Mouse (Mus musculus): Measurements from ENCODE around the gene Hist1h4f. TPM values are rescaled to one million over a fixed set of nuclear protein-coding genes. Genes with fewer than 3 reads are reported as not detected.
A peak's percentile ranks its signal among the peaks of the same experiment; 100 is the strongest.

The Hist1h4f gene
- polyA plus RNA-seq, 1 experiment from 2014 or later, result 0.46 TPM

GRCm38 (mm10) chr13:23555839-23556416 lies 4.5 kb upstream of the Hist1h4f start:
- Histone ChIP-seq H3K4me2 (replicated peaks; ENCODE audit: low read depth) (peak overlapping the region; percentile 78), H3K27ac (ENCODE audit: low read depth, low read length) (peak overlapping the region; percentile 85), H3K4me3 (ENCODE audit: low read depth, low read length) (peak overlapping the region; percentile 46), H3K36me3 (ENCODE audit: control insufficient read depth, insufficient read depth) (no peaks in the 10 kb centered on the region), H3K9ac (ENCODE audit: low read depth, low read length) (peak overlapping the region; percentile 70), H3K27me3 (replicated peaks; ENCODE audit: control insufficient read depth, insufficient read depth, low read length) (no peaks in the 10 kb centered on the region), H3K9me3 (ENCODE audit: control insufficient read depth) (no peaks in the 10 kb centered on the region), H3K4me1 (replicated peaks; ENCODE audit: control insufficient read depth, insufficient read depth, low read length) (no peaks in the 10 kb centered on the region)
- peak; percentile 61 for ATAC-seq
- WGBS, result under 1% methylated on average over 18 of the region's 18 CpGs
- TF ChIP-seq CTCF (IDR thresholded peaks at IDR 0.05; ENCODE audit: low read depth), result no peak

DNA sequence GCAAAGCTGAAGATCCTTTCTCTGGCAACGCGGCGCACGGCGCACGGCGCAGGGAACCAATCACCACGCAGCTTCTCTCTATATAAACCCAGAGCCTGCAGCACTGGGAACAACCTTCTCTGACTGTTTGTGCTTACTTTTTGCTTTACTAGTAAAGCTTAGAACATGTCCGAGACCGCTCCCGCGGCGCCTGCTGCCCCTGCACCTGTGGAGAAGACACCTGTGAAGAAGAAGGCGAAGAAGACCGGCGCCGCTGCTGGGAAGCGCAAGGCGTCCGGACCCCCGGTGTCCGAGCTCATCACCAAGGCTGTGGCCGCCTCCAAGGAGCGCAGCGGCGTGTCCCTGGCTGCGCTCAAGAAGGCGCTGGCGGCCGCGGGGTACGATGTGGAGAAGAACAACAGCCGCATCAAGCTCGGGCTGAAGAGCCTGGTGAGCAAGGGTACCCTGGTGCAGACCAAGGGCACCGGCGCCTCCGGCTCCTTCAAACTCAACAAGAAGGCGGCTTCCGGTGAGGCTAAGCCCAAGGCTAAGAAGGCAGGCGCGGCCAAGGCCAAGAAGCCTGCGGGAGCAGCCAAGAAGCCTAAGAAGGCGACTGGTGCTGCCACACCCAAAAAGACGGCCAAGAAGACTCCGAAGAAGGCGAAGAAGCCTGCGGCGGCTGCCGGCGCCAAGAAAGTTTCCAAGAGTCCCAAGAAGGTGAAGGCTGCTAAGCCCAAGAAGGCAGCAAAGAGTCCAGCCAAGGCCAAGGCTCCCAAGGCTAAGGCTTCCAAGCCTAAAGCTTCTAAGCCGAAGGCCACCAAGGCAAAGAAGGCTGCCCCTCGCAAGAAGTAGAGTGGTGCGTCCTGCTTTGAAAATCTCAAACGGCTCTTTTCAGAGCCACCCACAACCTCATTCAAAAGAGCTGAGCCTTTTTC lies 3.7 kb upstream of the Hist1h4f start:
- Histone ChIP-seq H3K4me2 (replicated peaks; ENCODE audit: low read depth) (peak overlapping the region; percentile 78), H3K4me3 (ENCODE audit: low read depth, low read length) (peak overlapping the region; percentile 46), H3K36me3 (ENCODE audit: control insufficient read depth, insufficient read depth) (no peaks in the 10 kb centered on the region), H3K27ac (ENCODE audit: low read depth, low read length) (peak overlapping the region; percentile 85), H3K27me3 (replicated peaks; ENCODE audit: control insufficient read depth, insufficient read depth, low read length) (no peaks in the 10 kb centered on the region), H3K9me3 (ENCODE audit: control insufficient read depth) (no peaks in the 10 kb centered on the region), H3K4me1 (replicated peaks; ENCODE audit: control insufficient read depth, insufficient read depth, low read length) (no peaks in the 10 kb centered on the region), H3K9ac (ENCODE audit: low read depth, low read length) (peak overlapping the region; percentile 70)
- peak; percentile 79 for ATAC-seq
- under 1% methylated on average over 53 of the region's 54 CpGs for WGBS
- TF ChIP-seq CTCF (IDR thresholded peaks at IDR 0.05; ENCODE audit: low read depth), result no peak

- H3K27ac ChIP-seq (ENCODE audit: low read depth, low read length), result peak overlapping the region; percentile 85
- no peaks in the 10 kb centered on the region for H3K4me1 ChIP-seq (replicated peaks; ENCODE audit: control insufficient read depth, insufficient read depth, low read length)
- H3K36me3 ChIP-seq (ENCODE audit: control insufficient read depth, insufficient read depth), result no peaks in the 10 kb centered on the region
- peak overlapping the region; percentile 78 for H3K4me2 ChIP-seq (replicated peaks; ENCODE audit: low read depth)
- H3K4me3 ChIP-seq (ENCODE audit: low read depth, low read length), result peak overlapping the region; percentile 46; the same call in 1 of the 2 replicates
- H3K9me3 ChIP-seq (ENCODE audit: control insufficient read depth), result no peaks in the 10 kb centered on the region
- WGBS, result 14% methylated on average over 9 of the region's 9 CpGs
- ATAC-seq, result no peak
- no peaks in the 10 kb centered on the region for H3K27me3 ChIP-seq (replicated peaks; ENCODE audit: control insufficient read depth, insufficient read depth, low read length)
- TF ChIP-seq CTCF (IDR thresholded peaks at IDR 0.05; ENCODE audit: low read depth), result no peak
- H3K9ac ChIP-seq (ENCODE audit: low read depth, low read length), result peak overlapping the region; percentile 70; the same call in 1 of the 2 replicates
These were observed 2.9 kb upstream of the Hist1h4f start for GRCm38 (mm10) chr13:23554393-23554792.

GRCm38 (mm10) chr13:23552962-23553361 lies 1.5 kb upstream of the Hist1h4f start, which contains the start of gene Hist1h1d:
TSS of gene Hist1h1d (plus strand) at chr13:23553262.
- Histone ChIP-seq H3K4me2 (replicated peaks; ENCODE audit: low read depth) (peak within 1 kb of the TSS; percentile 78; the same call in 1 of the 2 replicates), H3K27ac (ENCODE audit: low read depth, low read length) (no peak within 1 kb of the TSS; the same call in 1 of the 2 replicates), H3K27me3 (replicated peaks; ENCODE audit: control insufficient read depth, insufficient read depth, low read length) (no peaks in the 10 kb centered on the region), H3K9me3 (ENCODE audit: control insufficient read depth) (no peaks in the 10 kb centered on the region), H3K4me1 (replicated peaks; ENCODE audit: control insufficient read depth, insufficient read depth, low read length) (no peaks in the 10 kb centered on the region), H3K4me3 (ENCODE audit: low read depth, low read length) (no peak within 1 kb of the TSS), H3K9ac (ENCODE audit: low read depth, low read length) (no peak within 1 kb of the TSS), H3K36me3 (ENCODE audit: control insufficient read depth, insufficient read depth) (no peaks in the 10 kb centered on the region)
- no peak for ATAC-seq
- TF ChIP-seq CTCF (IDR thresholded peaks at IDR 0.05; ENCODE audit: low read depth), result no peak

DNA sequence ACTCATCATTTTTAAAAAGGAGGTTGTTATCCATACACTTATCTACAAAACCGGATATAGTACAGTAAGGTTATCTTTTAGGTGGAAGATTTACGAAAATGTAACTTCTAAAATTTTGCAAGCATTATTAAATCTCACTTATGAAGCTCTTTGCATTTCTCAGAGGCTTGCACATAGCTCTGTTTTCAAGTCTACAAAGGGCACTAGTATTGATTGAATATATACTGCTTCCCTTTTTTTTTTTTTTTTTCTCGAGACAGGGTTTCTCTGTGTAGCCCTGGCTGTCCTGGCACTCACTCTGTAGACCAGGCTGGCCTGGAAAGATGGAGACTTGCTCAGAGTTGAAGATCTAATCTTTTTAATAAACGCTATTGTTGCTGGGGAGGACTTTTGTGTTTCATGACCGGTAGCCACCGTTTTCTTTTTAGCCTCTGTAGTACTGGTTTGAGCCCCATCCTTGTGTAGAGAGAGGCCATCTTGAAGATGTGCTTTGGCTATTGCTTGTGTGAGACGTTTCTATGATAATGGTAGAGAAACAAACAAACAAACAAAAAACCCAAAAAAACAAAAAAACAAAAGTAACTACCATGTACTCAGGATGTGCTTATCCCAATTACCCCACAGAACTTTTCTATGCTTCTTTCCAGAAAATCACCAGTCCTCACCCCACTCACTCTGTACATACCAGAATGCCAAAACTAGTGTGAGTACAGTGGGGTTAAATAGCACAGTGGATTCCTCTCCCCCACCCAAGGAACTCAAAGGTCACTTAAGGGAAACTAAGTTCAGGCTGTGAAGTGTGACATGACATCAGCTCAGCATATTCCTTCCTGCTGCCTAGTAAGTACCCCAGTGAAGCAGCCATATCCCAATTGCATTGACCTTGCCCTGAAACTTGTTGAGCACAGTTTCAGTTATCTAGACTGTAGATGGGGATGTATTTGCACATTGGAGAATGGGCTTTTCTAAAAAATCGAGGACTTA lies 775 bp upstream of the Hist1h4f start:
- TF ChIP-seq CTCF (IDR thresholded peaks at IDR 0.05; ENCODE audit: low read depth), result no peak
- Histone ChIP-seq H3K36me3 (ENCODE audit: control insufficient read depth, insufficient read depth) (no peaks in the 10 kb centered on the region), H3K4me3 (ENCODE audit: low read depth, low read length) (peak overlapping the region; percentile 38; the same call in 1 of the 2 replicates), H3K9me3 (ENCODE audit: control insufficient read depth) (no peaks in the 10 kb centered on the region), H3K9ac (ENCODE audit: low read depth, low read length) (no peak overlapping the region), H3K27me3 (replicated peaks; ENCODE audit: control insufficient read depth, insufficient read depth, low read length) (no peaks in the 10 kb centered on the region), H3K4me2 (replicated peaks; ENCODE audit: low read depth) (peak overlapping the region; percentile 64), H3K4me1 (replicated peaks; ENCODE audit: control insufficient read depth, insufficient read depth, low read length) (no peaks in the 10 kb centered on the region), H3K27ac (ENCODE audit: low read depth, low read length) (no peak overlapping the region)
- 49% methylated on average over 8 of the region's 8 CpGs for WGBS
- no peak for ATAC-seq
